Mouse (Mus musculus) neural tube, embryonic 15.5 days (tissue): ENCODE measurements around the gene Aldh3a1. TPM values are rescaled to one million over a fixed set of nuclear protein-coding genes. Genes with fewer than 3 reads are reported as not detected.

Experiments used
- ATAC-seq: fragments of 200-750 bp; cut with Nextera tagmentation; 2 replicates; pipeline ENCODE4 v1.8.0; 2017; ENCODE audit warnings: mild to moderate bottlenecking, moderate TSS enrichment, moderate library complexity; ENCODE audit not compliant: low FRiP score
- H3K27ac ChIP-seq: fragments of 300-500 bp; sonication (generic); replicated peaks from 2 replicates; pipeline ENCODE4 v1.5.1; 2015; ENCODE audit warnings: mild to moderate bottlenecking, inconsistent platforms
- H3K27me3 ChIP-seq: fragments of 300-500 bp; sonication (generic); replicated peaks from 2 replicates; pipeline ENCODE4 v1.6.1; 2015; ENCODE audit warnings: inconsistent platforms
- H3K36me3 ChIP-seq: fragments of 300-500 bp; sonication (generic); 2 replicates; pipeline ENCODE4 v1.6.1; 2015; ENCODE audit warnings: inconsistent platforms
- H3K4me1 ChIP-seq: fragments of 300-500 bp; sonication (generic); 2 replicates; pipeline ENCODE4 v1.6.1; 2015; ENCODE audit warnings: inconsistent platforms
- H3K4me2 ChIP-seq: fragments of 300-500 bp; sonication (generic); 2 replicates; pipeline ENCODE4 v1.6.1; 2015; ENCODE audit warnings: inconsistent platforms, mild to moderate bottlenecking, moderate library complexity
- H3K4me3 ChIP-seq: fragments of 300-500 bp; sonication (generic); replicated peaks from 2 replicates; pipeline ENCODE4 v1.5.1; 2015; ENCODE audit warnings: mild to moderate bottlenecking, inconsistent platforms
- H3K9ac ChIP-seq: fragments of 300-500 bp; sonication (generic); replicated peaks from 2 replicates; pipeline ENCODE4 v1.6.1; 2015; ENCODE audit warnings: mild to moderate bottlenecking, inconsistent platforms
- H3K9me3 ChIP-seq: fragments of 300-500 bp; sonication (generic); replicated peaks from 2 replicates; pipeline ENCODE4 v1.6.1; 2016; ENCODE audit warnings: inconsistent platforms
- WGBS: fragments of 180-500 bp; shearing (Covaris S2); methylation state at CpG from one replicate; pipeline ENCODE4 v1.1.7; 2015; ENCODE audit warnings: mixed read lengths; 5-methylcytosine and 5-hydroxymethylcytosine counted together
- polyA plus RNA-seq: library from polyadenylated mRNA; unstranded; fragments of >200 nt; fragmentation: Nextera tagmentation; extraction: Ambion mirVana; gene quantifications from 2 replicates; pipeline ENCODE4 v1.2.1, GENCODE M21; 2015

Aldh3a1 gene
- polyA plus RNA-seq, 1 experiment from 2014 or later, result 0.46 TPM

DNA sequence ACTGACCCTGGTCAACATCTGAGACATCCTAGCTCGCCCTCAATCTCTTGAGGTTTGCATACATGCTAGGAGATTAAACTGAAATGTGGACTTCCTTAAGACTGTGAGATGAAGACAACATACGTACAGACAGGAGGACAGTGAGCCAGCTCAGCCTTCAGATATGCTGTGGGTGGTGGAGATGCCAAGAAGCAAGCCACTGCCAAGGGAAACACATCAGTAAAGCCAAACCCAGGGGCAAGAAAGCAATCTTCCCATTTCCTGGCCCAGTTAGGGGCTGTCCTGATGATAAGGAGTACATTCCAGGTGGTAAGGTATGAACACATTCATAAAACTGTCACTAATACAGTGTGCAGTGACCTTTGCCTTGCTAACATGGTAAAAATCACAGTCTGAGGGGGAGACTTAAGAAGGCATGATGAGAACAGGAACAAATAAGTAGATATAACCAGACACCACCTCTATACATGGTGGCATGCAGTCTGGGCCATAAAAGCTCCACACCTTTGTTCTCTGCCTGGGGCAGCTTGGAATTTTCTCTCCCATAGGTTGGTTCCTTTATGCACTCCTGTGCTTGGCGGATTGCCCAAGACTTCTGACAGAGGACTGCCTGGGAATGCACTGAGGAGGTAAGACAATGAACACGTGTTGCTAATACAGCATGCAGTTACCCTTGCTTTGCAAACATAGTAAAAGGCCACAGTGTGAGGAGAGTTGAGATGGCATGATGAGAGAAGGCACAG is 7.5 kb upstream of the Aldh3a1 start:
- no peak overlapping the region for H3K9ac ChIP-seq
- H3K4me2 ChIP-seq, result no peak overlapping the region
- no peaks in the 10 kb centered on the region for H3K4me1 ChIP-seq
- H3K27ac ChIP-seq, result no peak overlapping the region
- no peak overlapping the region for H3K4me3 ChIP-seq
- no peaks in the 10 kb centered on the region for H3K9me3 ChIP-seq
- 66% methylated on average over 4 of the region's 4 CpGs for WGBS
- ATAC-seq, result no peak
- H3K27me3 ChIP-seq, result no peaks in the 10 kb centered on the region
- H3K36me3 ChIP-seq, result no peaks in the 10 kb centered on the region

DNA sequence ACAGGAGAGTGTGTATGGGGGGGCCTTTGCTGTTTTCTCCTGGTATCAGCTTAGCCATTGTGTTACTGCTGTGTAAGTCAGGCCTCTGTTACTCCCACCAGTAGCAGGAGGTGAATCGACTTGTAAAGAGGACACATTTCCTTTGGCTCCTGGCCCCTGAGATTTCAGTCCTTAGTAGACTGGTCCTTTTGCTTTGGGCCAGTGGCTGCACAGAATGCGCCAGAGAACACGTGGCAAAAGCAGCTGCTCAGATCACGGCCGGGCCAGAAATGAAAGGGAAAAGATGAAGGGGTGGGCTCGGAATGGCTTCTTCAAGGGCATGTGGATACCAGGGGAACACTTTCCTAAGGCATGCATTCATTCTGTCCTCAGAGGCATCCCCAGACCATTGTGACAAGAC is 5.2 kb upstream of the Aldh3a1 start:
- Histone ChIP-seq H3K4me2 (no peak overlapping the region), H3K9me3 (no peaks in the 10 kb centered on the region), H3K9ac (no peak overlapping the region), H3K27me3 (no peaks in the 10 kb centered on the region), H3K27ac (no peak overlapping the region), H3K36me3 (no peaks in the 10 kb centered on the region), H3K4me1 (0 out of 2 replicates have a peak, but pooled peaks cover 4% of the 10 kb centered on the region), H3K4me3 (no peak overlapping the region)
- no peak for ATAC-seq
- 68% methylated on average over 6 of the region's 6 CpGs for WGBS

DNA sequence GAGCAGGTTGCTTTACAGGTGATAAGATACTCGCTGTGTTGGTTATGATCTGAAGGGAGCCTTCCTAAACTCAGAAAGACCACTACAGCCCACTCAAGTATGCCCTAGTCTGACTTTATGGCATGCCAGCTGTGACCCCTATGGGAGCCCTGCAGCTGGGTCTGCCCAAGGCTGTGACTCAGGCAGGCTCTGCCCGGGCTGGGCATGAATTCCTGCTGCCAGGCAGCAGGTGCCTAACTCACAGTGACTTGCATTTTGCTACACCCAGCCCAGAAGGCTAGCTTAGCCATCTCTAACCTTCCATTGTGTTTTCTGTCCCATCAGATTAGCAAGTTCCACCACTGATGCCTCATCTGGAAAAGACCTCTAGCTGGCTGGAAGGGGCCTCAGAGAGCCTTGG is 4.5 kb upstream of the Aldh3a1 start:
- no peaks in the 10 kb centered on the region for H3K36me3 ChIP-seq
- H3K9me3 ChIP-seq, result no peaks in the 10 kb centered on the region
- 0 out of 2 replicates have a peak, but pooled peaks cover 10% of the 10 kb centered on the region for H3K4me1 ChIP-seq
- no peak for ATAC-seq
- no peak overlapping the region for H3K4me3 ChIP-seq
- no peak overlapping the region for H3K27ac ChIP-seq
- WGBS, result 73% methylated on average over 2 of the region's 2 CpGs
- H3K9ac ChIP-seq, result no peak overlapping the region
- no peaks in the 10 kb centered on the region for H3K27me3 ChIP-seq
- H3K4me2 ChIP-seq, result no peak overlapping the region

DNA sequence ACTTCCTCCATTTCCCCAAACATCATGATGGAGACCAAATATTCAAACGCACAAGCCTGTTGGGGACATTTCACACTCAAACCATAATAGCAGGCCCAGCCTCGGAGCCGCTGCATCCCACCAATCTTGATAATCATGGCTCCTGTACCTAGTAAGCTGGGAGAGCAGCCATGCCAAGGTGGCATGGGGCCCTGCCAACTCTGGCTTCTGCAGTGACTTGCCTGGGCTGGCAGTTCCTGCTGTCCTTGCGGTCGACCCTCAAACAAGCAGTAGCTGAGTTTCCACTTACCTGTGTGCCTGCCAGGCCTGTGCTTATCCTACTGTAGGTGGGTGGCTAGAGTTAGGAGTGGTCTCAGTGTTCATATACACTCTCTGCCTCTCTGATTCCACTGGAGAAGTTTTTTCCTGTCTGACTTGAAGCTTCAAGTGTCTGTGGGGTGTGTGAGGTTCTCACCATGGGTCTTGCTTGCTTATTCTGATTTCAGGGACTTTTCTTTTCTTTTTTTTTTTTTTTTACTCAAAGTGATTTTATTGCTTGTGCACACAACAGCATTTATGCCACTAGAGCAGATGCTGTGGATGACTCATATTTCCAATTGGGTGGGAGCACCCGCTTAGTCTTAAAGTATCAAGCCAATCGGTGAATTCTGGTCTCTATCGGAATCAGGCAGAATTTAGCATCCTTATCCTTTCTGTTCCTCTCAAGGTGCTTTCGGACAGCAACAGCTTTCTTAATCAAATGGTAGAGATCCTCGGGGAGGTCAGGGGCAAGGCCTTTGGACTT is 2.0 kb upstream of the Aldh3a1 start:
- H3K27ac ChIP-seq, result no peak overlapping the region
- 97% methylated on average over 10 of the region's 10 CpGs for WGBS
- H3K4me2 ChIP-seq, result no peak overlapping the region
- H3K27me3 ChIP-seq, result no peaks in the 10 kb centered on the region
- no peak overlapping the region for H3K4me3 ChIP-seq
- no peaks in the 10 kb centered on the region for H3K36me3 ChIP-seq
- ATAC-seq, result no peak
- H3K9me3 ChIP-seq, result no peaks in the 10 kb centered on the region
- H3K4me1 ChIP-seq, result 0 out of 2 replicates have a peak, but pooled peaks cover 10% of the 10 kb centered on the region
- no peak overlapping the region for H3K9ac ChIP-seq

DNA sequence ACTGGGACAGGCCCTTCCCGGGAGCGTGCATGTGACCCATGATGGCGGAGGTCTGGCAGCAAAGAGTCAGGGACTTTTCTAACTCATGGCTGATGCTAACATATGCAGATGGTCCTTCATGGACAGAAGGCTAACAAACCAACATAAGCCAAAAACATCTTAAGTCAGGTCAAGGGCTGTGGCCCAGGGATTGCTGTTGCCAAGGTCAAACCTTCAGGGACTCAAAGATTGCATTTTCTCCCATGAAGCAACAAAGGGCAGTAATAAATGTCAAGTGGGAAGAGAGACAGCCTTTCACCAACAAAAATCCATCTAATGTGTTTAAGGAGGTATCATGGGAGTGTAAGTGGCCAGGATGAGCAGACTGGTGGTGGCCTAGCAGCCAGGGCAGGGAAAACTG is 1.2 kb upstream of the Aldh3a1 start:
- Histone ChIP-seq H3K9me3 (no peaks in the 10 kb centered on the region), H3K4me2 (no peak overlapping the region), H3K9ac (no peak overlapping the region), H3K4me1 (0 out of 2 replicates have a peak, but pooled peaks cover 10% of the 10 kb centered on the region), H3K27me3 (no peaks in the 10 kb centered on the region), H3K4me3 (no peak overlapping the region), H3K27ac (no peak overlapping the region), H3K36me3 (no peaks in the 10 kb centered on the region)
- WGBS, result 92% methylated on average over 3 of the region's 3 CpGs
- no peak for ATAC-seq

DNA sequence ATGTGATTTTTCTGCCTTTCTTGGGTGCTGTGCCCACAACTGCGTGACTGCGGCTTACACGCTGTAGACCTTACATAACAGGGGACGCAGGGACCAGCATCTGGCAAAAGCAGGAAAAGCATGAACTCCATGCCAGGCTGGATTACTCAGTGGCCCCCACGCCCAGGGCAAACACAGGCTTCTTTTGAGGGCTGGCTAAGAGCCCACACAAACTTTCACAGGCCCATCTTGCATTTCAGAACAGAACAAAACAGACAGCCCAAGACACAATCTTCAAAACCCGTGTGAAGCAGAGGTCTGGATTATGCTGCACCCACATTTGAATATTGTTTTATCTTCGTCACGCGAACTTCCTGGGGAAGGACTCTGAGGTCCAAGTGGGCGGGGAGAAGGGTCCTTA is 979 bp downstream of the Aldh3a1 start:
- ATAC-seq, result no peak
- Histone ChIP-seq H3K9ac (no peak overlapping the region), H3K36me3 (no peaks in the 10 kb centered on the region), H3K4me2 (no peak overlapping the region), H3K9me3 (no peaks in the 10 kb centered on the region), H3K27ac (no peak overlapping the region), H3K27me3 (0 out of 2 replicates have a peak, but pooled peaks cover 3% of the 10 kb centered on the region), H3K4me3 (no peak overlapping the region), H3K4me1 (peaks cover 10% of the 10 kb centered on the region; the same call in 1 of the 2 replicates)
- WGBS, result 84% methylated on average over 10 of the region's 10 CpGs

DNA sequence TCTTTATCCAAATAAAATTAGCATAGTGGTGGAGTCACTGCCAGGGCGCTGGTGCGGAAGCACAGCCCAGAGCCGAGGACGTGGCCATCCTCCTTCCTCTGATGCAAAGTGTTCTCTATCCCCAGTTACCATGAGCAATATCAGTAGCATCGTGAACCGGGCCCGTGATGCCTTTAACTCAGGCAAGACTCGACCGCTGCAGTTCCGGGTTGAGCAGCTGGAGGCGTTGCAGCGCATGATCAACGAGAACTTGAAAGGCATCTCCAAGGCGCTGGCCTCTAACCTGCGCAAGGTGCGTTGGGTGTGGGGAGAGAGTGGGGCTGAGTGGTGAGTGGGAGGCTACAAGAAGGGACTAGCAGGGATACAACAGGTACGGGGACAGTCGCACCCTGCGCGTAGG is 4.8 kb downstream of the Aldh3a1 start:
- no peaks in the 10 kb centered on the region for H3K36me3 ChIP-seq
- WGBS, result 38% methylated on average over 20 of the region's 20 CpGs
- no peak for ATAC-seq

DNA sequence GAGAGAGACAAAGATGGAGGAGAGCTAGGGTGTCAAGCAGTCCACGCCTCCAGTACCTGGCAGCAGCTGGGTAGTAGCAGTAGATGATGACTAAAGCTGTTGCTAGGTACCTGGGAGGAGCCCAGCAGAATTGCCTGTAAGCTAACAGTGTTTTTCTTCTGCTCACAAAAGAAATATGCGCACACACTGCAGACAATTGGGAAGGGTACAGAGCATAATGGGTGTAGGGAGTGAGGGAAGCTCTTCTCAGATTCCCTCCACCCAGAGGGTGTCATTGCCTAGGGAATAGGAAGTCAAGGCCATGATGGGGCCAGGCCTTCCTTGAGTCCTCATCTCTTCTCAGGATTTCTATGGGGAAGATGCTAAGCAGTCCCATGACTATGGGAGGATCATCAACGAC is 8.6 kb downstream of the Aldh3a1 start:
- H3K27me3 ChIP-seq, result 0 out of 2 replicates have a peak, but pooled peaks cover 3% of the 10 kb centered on the region
- ATAC-seq, result no peak
- H3K9me3 ChIP-seq, result no peaks in the 10 kb centered on the region
- H3K4me2 ChIP-seq, result no peak overlapping the region
- H3K36me3 ChIP-seq, result no peaks in the 10 kb centered on the region
- H3K27ac ChIP-seq, result no peak overlapping the region
- H3K4me1 ChIP-seq, result no peaks in the 10 kb centered on the region; the same call in 1 of the 2 replicates
- H3K4me3 ChIP-seq, result no peak overlapping the region
- 83% methylated on average over 3 of the region's 3 CpGs for WGBS
- no peak overlapping the region for H3K9ac ChIP-seq

More for the DNA sequence above, 4.8 kb downstream of the Aldh3a1 start:
- H3K27me3 ChIP-seq, result 0 out of 2 replicates have a peak, but pooled peaks cover 3% of the 10 kb centered on the region
- no peak overlapping the region for H3K9ac ChIP-seq
- H3K4me3 ChIP-seq, result no peak overlapping the region
- no peak overlapping the region for H3K27ac ChIP-seq
- peaks cover 6% of the 10 kb centered on the region; the same call in 1 of the 2 replicates for H3K4me1 ChIP-seq
- H3K4me2 ChIP-seq, result no peak overlapping the region
- H3K9me3 ChIP-seq, result no peaks in the 10 kb centered on the region

DNA sequence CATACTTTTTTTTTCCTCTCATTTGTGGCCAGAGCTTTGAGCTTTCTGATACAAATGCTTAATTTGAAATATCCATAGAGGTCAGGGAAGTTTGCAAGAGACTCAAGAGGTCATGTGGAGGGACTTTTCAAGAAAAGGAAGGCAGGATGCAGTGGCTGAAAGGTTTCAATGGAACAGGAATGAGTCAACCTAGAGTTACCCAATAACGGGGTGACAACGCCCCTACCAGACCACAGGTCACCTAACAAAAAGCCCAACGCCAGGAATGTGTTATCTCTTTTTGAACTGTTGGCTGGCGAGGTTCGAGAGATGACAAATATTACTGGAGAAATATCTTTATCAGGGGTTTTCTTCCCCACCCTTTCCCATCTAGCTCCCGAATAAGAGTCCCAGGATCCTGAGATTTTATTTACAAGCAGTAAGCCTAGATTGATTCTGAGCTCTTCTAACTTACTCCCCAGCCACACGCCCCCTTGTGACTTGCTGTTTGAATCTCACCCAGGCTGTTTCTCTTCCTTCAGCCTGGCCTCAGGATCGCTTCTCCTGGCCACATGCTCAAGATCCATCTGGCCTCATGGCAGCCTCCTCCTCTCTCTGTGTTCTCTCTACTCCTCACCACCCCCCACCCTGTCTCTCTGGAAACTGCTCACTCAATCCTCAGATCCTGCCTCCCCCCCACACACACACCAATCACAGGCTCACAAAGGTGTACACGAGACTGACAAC is 13.0 kb downstream of the Aldh3a1 start:
- no peak for ATAC-seq
- Histone ChIP-seq H3K9me3 (no peaks in the 10 kb centered on the region), H3K4me1 (no peaks in the 10 kb centered on the region), H3K4me3 (no peak overlapping the region), H3K27ac (no peak overlapping the region), H3K4me2 (no peak overlapping the region), H3K27me3 (no peaks in the 10 kb centered on the region), H3K9ac (no peak overlapping the region), H3K36me3 (no peaks in the 10 kb centered on the region)
- 75% methylated on average over 9 of the region's 9 CpGs for WGBS

DNA sequence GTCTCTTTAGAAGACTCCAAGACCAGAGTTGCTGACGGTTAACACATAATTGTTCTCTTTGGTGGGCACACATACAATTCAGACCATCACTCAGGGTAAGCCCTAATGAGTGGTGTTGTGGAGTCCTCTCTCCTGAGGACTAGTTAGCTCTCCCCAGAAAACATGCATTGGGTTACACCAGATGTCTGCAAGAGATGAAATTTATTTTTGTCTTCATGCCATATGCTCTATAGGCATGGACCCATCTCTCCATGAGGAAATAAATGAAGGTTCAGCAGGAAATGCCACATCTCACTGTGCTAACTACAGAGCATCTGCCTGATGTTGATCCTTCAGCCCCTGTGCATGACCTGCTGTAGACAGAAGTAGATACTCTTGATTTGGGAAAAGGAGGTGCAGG is 14.7 kb downstream of the Aldh3a1 start:
- no peak overlapping the region for H3K4me2 ChIP-seq
- no peak overlapping the region for H3K4me3 ChIP-seq
- no peak for ATAC-seq
- H3K4me1 ChIP-seq, result no peaks in the 10 kb centered on the region
- 66% methylated on average over 1 of the region's 1 CpGs for WGBS
- H3K9me3 ChIP-seq, result no peaks in the 10 kb centered on the region
- H3K36me3 ChIP-seq, result no peaks in the 10 kb centered on the region
- H3K9ac ChIP-seq, result no peak overlapping the region
- no peak overlapping the region for H3K27ac ChIP-seq
- no peaks in the 10 kb centered on the region for H3K27me3 ChIP-seq

DNA sequence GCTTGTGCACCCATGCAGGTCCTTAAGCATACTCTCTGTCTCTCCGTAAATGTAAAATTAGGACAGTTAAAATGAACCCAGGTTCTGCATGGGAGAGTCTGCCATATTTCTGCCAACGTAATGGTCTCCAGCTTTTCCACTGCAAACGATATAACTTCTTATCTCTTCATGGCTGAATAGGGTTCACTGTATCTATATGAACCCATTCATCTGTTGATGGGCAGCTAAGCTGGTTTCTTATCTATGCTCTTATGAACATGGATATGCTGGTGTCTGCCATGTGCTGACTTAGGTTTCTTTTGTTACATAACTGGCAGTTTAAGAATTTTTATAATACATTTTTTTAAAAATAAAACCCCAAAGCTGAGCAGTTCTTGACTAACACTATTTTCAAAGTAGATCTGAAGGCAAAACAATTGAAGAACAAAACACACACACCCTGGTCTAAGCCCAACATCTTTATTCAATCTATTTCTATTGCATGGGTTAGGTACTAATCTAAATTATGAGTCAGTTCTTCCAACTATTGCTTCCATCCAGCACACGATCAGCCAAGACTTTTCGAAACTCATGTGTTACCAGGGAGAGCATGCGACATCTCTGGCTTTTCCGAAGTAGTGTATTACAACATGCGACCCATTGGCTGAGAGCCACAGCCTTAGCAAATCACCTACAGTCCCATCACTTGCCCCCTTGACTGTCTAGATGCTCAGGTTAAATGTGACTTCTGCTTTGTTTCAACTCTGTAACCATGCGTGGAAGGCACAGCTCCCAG is 15.8 kb downstream of the Aldh3a1 start:
- no peak for ATAC-seq
- H3K9ac ChIP-seq, result no peak overlapping the region
- H3K27ac ChIP-seq, result no peak overlapping the region
- H3K4me1 ChIP-seq, result no peaks in the 10 kb centered on the region
- no peaks in the 10 kb centered on the region for H3K36me3 ChIP-seq
- no peaks in the 10 kb centered on the region for H3K9me3 ChIP-seq
- no peaks in the 10 kb centered on the region for H3K27me3 ChIP-seq
- H3K4me2 ChIP-seq, result no peak overlapping the region
- H3K4me3 ChIP-seq, result no peak overlapping the region
- 91% methylated on average over 9 of the region's 9 CpGs for WGBS
